Mouse (Mus musculus) adrenal gland, postnatal 4 days (tissue): ENCODE measurements around the gene Sema6b. TPM values are rescaled to one million over a fixed set of nuclear protein-coding genes. Genes with fewer than 3 reads are reported as not detected.

Experiments
- DNase-seq, 2 experiments: peaks; one replicate each; pipeline ENCODE4 v3.0.0; 2021 to 2022; ENCODE audit warnings: low spot score in 2 of 2, mixed read lengths in 2 of 2
- total RNA-seq, 2 experiments: library from RNA; stranded (reverse); gene quantifications; 2 replicates each; pipeline ENCODE4 v1.2.3; 2021

The Sema6b gene
- total RNA-seq, 2 experiments from 2014 or later, result 9.6 to 12.2 TPM

DNA sequence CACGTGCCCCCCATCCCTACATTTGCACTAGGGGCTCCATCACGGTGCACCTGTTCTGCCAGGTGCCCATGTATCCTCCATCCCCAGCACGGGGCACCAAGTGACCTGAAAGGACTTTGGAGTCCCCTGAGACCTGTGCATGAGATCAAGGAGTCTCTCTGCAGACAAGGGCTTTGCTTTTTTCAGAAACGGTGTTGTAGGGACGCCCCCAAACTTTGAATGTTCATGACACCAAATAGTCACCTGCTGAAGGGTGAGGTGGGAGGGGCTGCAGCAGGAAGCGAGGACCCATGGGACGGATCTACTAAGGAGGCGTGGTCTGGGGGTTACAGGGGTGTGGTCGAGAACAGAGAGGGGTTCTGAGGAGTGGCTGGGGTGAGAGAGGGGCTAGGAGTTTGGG lies 8.1 kb upstream of the Sema6b start:
- no peak for DNase-seq

DNA sequence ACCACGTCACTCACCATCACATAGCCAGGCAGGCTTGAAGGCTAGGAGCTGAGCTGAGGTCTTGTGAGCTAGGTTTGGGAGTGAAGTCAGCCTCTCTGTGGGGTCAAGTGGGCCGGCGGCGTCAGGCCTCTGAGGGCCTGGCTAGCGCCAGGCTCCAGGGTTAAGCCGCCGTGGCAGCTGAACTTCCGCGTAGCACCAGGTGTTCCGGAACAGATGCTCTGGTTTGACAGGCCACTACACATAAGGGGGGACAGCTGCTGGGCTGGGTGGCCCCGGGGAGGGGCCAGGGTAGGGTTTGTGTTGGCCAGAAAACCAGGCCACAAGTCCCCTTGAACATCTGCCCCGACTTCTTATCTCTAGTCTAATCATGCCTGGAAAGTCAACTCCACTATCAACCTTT lies 7.3 kb upstream of the Sema6b start:
- DNase-seq, result no peak

DNA sequence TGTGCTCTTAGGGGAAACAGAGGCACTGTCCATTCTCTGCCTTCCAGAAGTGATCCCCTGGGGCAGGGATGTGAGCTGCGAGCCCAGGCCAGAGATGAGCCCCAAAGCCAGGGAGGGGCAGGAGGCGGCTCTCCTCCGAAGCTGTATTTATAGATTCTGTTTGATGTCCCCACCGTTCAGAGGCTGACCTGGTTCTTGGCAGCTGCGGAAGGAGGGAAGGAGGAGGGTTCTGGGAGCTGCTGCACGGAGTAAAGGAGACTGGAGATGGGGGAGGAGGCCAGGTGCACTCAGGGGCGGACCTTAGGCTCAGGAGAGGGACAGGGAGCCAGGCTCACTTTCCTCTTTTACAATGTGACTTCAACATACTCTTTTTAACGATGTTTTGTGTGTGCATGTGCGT lies 6.0 kb upstream of the Sema6b start:
- DNase-seq, result no peak

DNA sequence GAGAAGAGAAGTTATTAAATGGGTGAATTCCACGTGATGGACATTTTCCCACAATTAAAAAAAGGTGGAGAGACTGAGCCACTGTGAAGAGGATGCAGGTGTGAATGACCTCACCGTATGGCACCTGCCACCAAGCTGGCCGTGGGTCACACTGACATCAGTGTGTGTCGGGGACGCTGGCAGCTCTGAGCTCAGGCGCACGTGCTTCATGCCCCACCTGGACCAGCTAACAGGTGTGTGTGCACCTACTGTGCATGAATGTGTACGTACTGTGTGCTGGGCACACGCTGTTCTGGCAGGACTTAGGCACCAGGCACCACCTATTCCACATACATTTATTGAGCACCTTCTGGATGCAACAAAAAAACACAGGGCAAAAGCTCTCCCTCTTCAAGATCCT lies 4.4 kb upstream of the Sema6b start:
- no peak for DNase-seq

DNA sequence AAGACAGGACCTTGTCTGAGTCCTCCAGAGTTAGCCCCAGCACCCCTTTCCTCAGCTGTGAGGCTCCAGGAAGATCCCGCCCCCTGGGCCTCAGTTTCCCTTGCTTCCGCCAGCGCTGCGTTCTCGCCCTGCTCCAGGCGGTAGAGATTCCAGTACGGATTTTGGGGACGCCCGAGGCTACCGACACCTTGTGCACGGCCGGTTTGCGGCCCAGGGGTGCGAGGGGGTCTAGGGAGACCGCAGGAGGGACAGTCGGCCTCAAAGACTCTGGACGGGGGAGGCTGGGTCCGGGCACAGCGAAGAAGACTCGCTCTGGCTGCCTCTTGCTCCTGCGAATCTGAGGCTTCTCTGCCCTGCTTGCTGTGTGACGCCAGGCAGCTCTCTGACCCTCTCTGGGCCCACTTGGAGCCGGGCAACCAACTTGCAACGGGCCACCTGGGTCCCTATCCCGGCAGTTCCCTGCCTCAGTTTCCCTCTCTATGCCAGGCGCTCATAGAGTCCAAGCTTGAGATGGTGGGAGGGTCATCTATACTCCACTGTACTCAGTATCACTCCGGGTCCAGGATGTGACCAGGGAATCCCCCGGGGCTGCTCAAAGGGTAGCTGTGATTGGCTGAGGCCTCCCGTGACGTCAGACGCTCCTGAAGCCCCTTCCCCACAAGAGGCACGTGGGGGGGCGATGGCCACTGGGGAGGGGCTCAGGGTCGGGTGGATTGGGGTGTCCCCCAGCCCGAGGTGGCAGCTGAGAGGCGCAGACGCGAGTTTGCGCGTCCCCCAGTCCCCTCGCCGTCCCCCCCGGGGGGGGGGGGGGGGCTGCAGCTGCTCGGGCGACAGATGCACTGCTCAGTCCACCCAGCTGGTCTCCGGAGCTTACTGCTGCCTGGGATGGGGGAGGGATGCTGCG lies 1.8 kb upstream of the Sema6b start:
- DNase-seq, result no peak

DNA sequence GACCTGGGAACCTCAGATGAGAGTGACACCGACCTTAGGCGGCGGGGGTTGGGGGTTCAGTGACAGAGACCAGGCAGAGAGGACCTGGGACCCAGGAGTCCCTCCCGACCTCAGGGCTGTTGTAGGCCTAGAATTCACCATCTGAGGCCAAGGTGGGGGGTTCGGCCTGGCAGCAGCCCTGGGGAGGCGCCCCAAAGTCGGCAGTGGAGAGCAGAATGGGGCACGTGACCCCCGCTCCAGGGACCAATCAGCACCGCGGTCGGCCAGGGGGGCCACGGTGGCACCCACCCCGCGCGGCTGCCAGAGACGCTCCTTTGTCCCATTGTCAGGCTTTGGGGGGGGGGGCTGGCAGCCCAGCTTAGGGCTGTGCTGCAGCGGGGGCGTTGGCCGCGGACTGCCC lies 788 bp downstream of the Sema6b start:
- DNase-seq, result no peak

DNA sequence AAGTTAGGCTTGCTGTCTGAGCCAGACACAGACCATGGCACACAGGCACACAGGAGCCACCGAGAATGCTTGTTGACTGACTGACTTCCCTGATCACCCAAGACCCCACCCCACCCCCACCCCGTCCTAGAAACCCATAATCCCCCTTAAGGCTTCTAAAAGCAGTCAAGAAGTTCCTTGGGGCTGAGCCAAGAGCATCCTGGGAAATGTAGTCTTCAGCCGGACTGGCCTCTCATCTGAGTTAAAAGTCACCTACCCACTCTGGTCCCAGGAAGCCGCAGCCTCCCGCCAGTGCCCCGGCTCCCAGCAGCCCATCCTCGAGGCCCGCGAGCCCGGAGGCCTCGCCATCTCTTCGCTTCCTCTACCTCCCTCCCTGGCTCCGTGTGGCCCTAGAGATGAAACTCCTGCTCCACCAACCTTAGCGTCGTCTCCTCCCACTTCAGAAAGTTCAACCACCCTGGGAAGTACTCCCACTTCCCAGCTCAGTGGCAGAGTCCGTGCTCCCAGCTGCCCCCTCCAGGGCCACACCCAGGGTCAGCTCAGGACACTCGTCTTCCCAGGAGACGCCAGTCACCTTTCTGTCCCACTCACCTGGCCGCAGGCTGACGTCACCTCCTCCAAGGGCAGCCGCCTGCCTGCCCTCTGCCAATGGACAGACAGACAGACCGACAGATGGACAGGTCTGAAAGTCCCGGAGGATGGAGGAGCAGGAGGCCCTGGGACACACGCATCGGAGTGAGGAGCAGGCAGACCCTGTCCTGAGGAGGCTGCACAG lies 2.1 kb downstream of the Sema6b start:
- no peak for DNase-seq

DNA sequence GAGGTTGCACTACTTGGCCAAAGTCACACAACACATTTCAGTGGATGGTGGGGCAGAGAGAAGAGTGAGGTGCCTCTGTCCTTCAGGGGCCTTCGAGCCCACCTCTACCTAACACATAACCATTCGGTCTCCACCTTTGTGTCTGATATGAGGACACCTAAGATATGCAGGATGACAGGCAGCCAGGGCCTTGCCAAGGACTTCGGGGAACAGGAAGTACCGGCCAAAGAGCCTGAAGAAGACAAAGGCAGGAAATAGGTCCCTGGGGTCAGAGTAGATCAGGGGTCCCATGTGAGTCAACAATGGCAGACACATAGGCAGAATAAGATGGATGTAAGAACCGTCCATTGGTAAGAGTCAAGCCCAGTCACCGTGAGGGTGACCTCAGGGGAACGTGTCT lies 3.6 kb downstream of the Sema6b start:
- no peak for DNase-seq

DNA sequence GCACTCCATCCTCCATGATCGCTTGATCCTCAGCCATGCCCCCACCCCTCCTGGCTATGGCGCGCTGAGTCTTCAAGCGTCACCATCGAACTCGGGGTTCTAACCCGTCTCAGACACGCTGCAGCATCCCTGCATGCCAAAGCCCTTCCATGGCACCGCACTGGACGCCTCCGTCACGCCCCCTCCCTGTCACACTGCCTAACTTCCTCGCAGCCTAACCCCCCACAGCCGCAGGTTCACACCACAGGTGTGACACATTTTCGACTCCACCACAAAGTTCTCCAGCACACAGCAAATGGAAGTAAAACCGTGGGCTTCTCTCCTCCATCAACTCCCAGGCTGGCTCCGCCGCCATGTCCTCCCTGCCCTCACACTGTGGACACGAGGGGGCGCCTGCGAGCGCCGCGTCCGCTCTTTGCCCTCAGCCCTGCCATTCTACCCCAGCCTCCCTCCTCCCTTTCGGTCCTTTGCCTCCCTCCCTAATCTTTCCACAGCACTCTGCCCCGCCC lies 5.6 kb downstream of the Sema6b start:
- DNase-seq, result peak; percentile 55 to 68

DNA sequence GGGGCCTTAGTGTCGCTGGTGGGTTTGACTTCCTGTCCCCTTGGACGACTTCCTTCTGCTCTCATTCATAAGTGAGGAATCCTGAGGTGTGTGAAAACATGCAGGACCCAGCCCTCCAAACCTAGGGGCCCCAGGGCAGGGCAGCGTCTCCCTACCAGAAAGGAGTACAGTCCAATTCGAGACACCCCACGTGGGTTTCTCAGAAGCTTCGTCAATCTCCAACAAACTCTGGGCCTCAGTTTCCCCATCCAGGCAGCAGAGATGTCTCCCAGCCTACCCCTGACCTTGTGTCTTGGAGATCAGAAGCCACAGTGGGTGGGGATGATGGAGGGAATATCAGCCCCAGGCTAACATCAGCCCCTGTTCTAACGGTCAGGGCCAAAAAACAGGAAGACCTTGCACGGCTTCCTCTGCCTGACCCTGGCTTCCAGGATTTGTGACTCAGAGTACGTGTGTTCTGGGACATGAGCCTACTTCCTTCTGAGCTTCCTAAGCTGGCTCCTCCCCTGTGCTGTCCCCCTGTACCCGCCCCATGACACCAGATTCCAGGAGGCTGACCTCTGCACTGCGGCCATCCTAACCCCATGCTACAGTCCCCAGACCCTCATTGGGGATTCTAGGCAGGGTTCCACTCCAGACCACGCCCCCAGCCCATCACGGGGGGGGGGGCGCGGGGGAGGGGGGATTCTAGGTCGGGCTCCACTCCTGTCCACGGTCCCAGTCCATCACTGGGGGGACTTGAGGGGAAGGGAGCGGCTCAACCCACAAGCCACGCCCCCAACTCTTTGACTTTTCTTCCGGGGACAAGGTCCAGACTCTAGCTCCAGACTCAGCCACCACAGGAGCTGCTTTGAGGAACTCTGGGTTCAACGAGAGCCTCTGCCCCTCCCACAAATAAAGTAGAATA lies 6.4 kb downstream of the Sema6b start:
- no peak for DNase-seq

DNA sequence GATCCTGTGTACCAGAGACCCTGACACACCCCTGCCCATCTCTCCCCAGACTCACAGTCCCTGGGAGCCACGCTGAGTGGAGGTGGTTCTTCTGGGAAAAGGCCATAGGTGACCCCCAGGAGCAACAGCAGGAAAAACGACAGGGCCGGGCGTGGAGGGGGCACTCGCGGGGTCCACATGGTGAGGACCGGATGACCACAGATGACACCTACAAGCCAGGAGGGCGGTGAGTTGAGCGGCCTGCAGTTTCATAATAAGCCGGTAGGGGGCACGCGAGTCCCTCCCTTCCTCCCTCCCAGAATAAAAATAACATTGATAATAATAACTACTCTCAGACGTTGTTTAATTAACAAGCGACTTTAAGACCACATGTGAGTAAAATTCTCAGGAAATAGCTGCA lies 7.5 kb downstream of the Sema6b start:
- DNase-seq, result no peak

DNA sequence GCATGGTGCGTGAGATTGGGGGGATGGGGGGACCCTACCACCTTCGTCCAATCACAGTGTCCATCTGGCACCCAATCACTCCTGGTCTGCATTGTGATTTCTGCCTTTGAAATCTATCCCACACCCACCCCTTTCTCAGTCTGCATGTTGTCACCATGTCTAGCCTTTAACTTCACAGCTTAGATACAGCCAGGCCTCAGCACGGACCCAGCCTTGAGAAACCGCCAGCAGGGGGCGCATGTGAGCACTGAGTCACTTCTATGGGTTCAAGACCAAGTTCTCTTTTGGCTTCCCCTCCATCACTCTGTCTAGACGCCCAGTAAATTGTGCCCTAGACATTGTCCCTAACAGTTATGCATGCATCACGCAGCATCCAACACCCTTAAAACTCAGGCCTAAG lies 8.3 kb downstream of the Sema6b start:
- DNase-seq, result peak in 1 of 2 experiments; percentile 55

DNA sequence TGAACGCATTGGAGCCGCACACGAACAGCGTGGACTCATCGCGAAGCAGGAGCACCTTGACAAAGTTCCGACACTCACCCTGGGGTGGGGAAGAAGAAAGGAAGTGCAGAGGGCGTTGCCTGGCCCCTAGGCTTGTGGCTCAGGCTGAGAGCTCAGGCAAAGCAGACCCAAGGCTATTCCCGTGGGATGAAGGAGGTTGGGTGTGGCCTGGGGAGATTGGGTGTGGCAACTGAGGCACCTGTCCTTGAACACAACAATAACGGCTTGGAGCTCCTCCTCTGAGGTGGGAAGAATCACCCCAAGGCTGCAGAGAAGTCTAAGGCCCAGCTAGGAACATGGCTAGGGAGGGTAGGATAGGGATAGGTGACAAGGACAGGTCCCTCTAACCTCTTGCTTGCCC lies 9.0 kb downstream of the Sema6b start:
- no peak for DNase-seq

DNA sequence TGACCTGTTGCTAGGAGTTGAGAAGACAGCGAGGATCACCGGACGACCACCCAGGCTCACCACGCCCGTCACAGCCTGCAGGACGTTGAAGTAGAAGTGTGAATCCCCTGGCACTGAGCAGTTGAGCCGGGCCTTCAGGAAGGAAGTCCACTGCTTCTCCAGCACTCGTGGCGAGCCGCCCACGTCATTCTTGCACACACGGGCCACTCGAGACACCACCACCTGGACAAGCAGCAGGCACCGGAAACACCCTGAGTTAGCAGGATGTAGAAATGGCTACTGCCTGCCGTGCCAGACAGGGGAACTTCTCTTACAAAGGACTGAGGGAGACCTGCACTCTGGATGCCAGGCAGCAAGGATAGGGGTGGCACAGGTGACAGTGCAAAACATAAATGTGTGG lies 11.9 kb downstream of the Sema6b start:
- no peak for DNase-seq

DNA sequence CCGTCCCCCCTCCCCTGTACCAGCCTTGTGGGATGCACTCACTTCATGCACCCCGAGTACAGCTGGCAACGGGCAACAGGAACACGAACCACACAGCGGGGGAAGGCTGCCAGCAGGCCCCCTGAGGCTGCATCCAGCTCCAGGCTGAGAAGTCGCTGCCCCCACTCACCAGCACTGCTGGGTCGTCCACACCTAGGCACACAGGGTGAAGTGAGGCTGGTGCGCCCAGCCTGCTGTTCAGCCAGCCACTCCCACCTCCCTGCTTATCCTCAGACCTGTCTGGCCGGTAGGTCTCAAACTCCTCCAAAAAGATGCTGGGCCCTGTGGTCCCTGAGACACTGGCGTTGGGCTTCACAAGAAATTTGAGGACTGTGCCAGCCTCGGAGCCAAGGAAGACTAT lies 14.0 kb downstream of the Sema6b start:
- no peak for DNase-seq

DNA sequence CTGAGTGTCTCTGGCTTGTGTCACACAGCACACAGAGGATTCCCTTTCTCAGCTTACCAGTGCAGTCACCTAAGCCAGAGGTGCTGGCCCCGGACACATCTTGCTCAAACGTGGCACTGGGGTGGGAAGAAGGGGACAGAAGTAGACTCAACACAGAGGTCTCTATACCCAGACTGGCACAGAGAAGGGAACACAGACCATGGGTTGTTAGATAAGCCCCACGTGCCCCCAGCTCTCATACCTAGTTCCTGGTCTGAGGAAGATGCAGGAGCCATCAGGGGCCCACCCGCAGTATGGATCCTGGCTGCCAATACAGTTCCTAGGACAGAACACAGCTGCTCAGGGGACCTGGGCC lies 14.9 kb downstream of the Sema6b start:
- no peak for DNase-seq

DNA sequence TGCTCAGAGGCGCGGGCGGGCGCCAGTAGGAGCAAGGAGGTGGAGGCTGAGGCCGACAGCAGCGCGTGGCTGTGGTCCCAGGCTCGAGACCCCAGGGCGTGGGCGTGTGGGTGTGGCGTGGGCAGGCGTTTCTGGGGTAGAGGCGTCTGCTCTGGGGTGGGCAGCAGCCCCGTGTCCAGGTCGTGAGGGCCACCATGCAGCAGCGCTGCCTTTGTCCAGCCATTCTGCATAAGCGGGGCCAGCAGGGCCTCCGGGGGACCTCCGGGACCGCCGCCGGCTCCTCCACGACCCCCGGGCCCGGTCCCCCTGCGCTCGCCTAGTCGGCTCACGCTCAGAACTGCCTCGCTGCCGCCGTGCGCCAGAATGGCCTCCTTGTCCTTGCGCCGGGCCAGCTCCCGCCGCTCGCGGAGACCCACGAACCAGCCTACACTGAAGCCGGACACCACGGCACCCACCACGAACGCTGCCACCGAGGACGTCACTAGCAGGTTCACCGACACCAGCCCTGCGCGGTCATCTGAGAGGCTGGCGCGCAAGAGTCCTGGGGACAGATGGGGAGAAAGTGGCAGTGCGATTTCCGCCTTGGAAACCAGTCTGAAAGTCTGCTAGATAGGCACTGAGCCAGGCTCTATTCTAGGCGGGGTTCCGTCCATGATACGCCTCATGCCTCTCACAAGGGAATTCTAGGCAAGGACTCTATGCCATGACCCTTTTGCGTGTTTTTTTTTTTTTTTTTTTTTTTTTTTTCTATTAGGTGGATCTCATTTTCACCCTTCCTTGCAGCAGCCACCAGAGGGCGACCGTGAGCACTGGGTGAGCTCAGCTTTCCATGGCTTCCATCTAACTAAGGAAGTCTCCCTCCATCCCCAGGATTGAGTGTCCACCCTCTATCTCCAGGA lies 15.5 kb downstream of the Sema6b start:
- no peak for DNase-seq

DNA sequence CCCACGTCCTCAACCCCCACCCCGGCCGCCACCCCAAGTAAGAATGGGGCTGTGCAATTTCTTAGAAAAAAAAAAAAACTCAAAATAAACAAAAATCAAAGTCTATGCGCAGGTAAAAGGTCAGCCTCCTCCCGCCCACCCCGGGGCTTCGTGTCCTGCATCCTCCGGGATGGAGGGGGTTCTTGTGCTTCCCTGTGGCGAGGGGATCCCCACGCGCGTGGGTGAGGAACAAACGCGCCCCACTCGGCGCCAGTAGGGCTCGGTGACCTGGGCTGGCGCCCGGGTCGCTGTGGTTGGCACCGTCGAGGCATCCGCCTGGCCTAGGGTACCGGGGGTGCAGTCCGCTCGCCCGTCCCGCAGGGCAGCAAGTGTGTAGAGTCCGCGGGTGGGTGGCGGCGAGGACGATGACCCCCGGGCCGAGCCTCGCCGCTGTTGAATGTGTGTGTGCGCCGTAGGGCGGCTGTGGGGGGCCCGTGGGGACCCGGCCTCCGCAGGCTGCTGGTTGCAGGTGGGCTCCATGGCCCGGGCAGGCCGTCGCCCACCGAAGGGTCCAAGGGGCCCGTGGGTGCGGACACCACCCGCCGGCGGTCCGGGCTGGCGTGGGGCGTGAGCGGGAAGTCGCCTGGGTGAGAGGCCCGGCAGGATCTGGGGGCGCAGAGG lies 16.3 kb downstream of the Sema6b start:
- DNase-seq, result no peak

DNA sequence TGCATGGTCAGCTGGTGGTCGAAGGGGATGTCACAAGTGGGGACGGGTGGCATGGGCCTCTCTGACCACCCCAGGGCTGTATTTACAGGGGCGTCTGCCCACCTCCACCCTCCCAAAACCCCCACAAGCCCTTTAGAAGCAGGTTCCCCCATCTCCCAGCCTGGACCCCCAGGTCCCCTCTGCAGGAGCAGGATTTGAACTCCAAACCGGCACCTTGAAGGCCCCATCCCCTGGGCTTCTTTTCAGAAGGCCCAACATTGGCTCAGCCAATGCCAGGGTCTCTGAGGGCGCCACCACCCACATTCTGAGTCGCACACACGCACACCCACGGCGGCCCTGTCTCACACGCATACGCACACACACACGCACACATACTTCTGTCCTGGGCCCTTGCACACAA lies 17.0 kb downstream of the Sema6b start:
- no peak for DNase-seq

DNA sequence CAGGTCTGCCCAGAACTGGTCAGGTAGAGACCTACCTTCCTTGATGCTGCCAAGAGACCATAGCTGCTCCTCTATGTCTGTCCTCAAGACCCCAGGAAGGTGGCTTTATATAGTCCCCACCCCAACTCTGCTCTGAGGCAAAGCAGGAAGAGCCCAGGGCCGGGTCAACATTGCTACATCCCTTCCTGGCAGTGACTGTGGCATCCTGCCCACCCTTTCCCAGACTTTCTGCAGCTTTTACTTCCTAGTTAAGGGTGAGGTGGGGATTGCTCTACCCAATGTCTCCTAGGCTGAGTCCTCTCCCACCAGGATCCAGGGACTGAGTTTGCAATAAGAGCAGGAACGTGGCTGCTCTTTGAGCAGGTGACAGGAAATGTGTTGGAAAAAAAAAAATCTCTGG lies 18.3 kb downstream of the Sema6b start, which contains the start of gene Lrg1:
Gene Lrg1, minus strand, starts transcription at position 176 of the 400 bp plus-strand sequence.
- no peak for DNase-seq
